Mouse (Mus musculus): ENCODE results near the gene Pde10a.

- TF ChIP-seq GATA1 (IDR thresholded peaks at IDR 0.05; ENCODE audit: borderline replicate concordance, low read length) (no peak), FLI1 (IDR thresholded peaks at IDR 0.05; ENCODE audit: low read length) (no peak)
Measured at GRCm38 (mm10) chr17:8839237-8840011, 314.3 kb downstream of the Pde10a start.

Measured in megakaryocyte, embryonic 14.5 days (primary cell).